Mouse (Mus musculus): Measurements from ENCODE around the gene Ruvbl2. TPM values are rescaled to one million over a fixed set of nuclear protein-coding genes. Genes with fewer than 3 reads are reported as not detected.
"Not testable (repeated sequence)": the region's sequence is repeated elsewhere in the genome, so short reads cannot be mapped to it uniquely, and the experiment has no call there.

Gene Ruvbl2
- polyA plus RNA-seq, 1 experiment from 2014 or later: 35.6 TPM

- Histone ChIP-seq H3K4me2 (replicated peaks; ENCODE audit: low read depth) (peak within 1 kb of the TSS; percentile 93), H3K9ac (ENCODE audit: low read depth, low read length) (peak within 1 kb of the TSS; percentile 73), H3K27ac (ENCODE audit: low read depth, low read length) (peak within 1 kb of the TSS; percentile 37), H3K4me1 (replicated peaks; ENCODE audit: control insufficient read depth, insufficient read depth, low read length) (0 out of 2 replicates have a peak, but pooled peaks cover 8% of the 10 kb centered on the region), H3K36me3 (ENCODE audit: control insufficient read depth, insufficient read depth) (peaks cover 21% of the 10 kb centered on the region), H3K4me3 (ENCODE audit: low read depth, low read length) (peak within 1 kb of the TSS; percentile 87), H3K9me3 (ENCODE audit: control insufficient read depth) (no peaks in the 10 kb centered on the region), H3K27me3 (replicated peaks; ENCODE audit: control insufficient read depth, insufficient read depth, low read length) (no peaks in the 10 kb centered on the region)
- WGBS: under 1% methylated on average over 58 of the region's 58 CpGs
- TF ChIP-seq CTCF (IDR thresholded peaks at IDR 0.05; ENCODE audit: low read depth): 0 out of 2 replicates have a peak, but pooled peaks have one; percentile 12
- peak; percentile 73 for ATAC-seq
These were observed 28.6 kb upstream of the Ruvbl2 start, which contains the start of gene Bax for GRCm38 (mm10) chr7:45466283-45467089. Gene Bax, minus strand, starts transcription at chr7:45466898.

DNA sequence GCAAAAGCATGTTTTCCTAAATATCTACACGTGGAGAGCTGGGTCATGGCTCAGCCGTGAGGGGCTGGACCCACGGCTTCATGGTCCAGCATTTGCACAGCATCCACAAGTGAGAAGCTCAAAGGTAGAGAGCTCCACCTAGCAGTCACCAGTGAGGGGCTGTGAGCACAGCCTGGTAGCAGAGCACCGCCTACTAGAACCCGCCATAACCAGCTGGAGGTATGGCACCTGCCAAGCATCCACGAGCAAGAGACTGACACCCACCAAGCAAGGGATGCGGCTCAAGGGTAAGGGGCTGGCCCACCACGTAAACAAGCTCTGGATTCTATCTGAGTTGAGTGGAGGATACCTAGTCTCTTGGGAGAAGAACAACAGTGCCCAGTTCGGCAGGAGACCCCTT is 27.7 kb upstream of the Ruvbl2 start:
- peak; percentile 58 for TF ChIP-seq CTCF (IDR thresholded peaks at IDR 0.05; ENCODE audit: low read depth)
- ATAC-seq: no peak
- H3K27ac ChIP-seq (ENCODE audit: low read depth, low read length): 0 out of 2 replicates have a peak overlapping the region, but pooled peaks have one; percentile 37
- peak overlapping the region; percentile 93 for H3K4me2 ChIP-seq (replicated peaks; ENCODE audit: low read depth)
- H3K27me3 ChIP-seq (replicated peaks; ENCODE audit: control insufficient read depth, insufficient read depth, low read length): no peaks in the 10 kb centered on the region
- WGBS: 71% methylated on average over 9 of the region's 9 CpGs
- H3K36me3 ChIP-seq (ENCODE audit: control insufficient read depth, insufficient read depth): peaks cover 21% of the 10 kb centered on the region
- no peaks in the 10 kb centered on the region for H3K9me3 ChIP-seq (ENCODE audit: control insufficient read depth)
- peak overlapping the region; percentile 87 for H3K4me3 ChIP-seq (ENCODE audit: low read depth, low read length)
- H3K4me1 ChIP-seq (replicated peaks; ENCODE audit: control insufficient read depth, insufficient read depth, low read length): 0 out of 2 replicates have a peak, but pooled peaks cover 9% of the 10 kb centered on the region
- H3K9ac ChIP-seq (ENCODE audit: low read depth, low read length): peak overlapping the region; percentile 73

DNA sequence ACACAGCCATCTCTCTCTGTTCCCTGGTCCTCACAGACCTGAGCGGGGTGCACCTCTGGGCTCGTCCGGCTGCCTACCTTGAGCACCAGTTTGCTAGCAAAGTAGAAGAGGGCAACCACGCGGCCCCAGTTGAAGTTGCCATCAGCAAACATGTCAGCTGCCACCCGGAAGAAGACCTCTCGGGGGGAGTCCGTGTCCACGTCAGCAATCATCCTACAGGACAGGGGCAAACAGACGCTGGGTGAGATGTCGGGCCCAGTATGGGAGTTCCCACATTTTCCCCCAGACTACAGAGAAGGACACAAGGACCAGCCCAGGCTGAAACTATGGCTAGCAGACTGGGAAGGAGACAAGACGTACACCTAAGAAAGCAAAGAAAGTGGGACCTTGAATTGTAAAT is 27.2 kb upstream of the Ruvbl2 start:
- Histone ChIP-seq H3K4me1 (replicated peaks; ENCODE audit: control insufficient read depth, insufficient read depth, low read length) (0 out of 2 replicates have a peak, but pooled peaks cover 13% of the 10 kb centered on the region), H3K27ac (ENCODE audit: low read depth, low read length) (no peak overlapping the region), H3K36me3 (ENCODE audit: control insufficient read depth, insufficient read depth) (peaks cover 21% of the 10 kb centered on the region), H3K9me3 (ENCODE audit: control insufficient read depth) (no peaks in the 10 kb centered on the region), H3K27me3 (replicated peaks; ENCODE audit: control insufficient read depth, insufficient read depth, low read length) (no peaks in the 10 kb centered on the region), H3K4me3 (ENCODE audit: low read depth, low read length) (no peak overlapping the region), H3K4me2 (replicated peaks; ENCODE audit: low read depth) (peak overlapping the region; percentile 93; the same call in 1 of the 2 replicates), H3K9ac (ENCODE audit: low read depth, low read length) (no peak overlapping the region)
- 88% methylated on average over 12 of the region's 12 CpGs for WGBS
- no peak for ATAC-seq
- TF ChIP-seq CTCF (IDR thresholded peaks at IDR 0.05; ENCODE audit: low read depth): no peak

GRCm38 (mm10) chr7:45463987-45464778 is 26.3 kb upstream of the Ruvbl2 start:
- no peak for ATAC-seq
- Histone ChIP-seq H3K36me3 (ENCODE audit: control insufficient read depth, insufficient read depth) (peaks cover 21% of the 10 kb centered on the region), H3K4me3 (ENCODE audit: low read depth, low read length) (no peak overlapping the region), H3K4me2 (replicated peaks; ENCODE audit: low read depth) (no peak overlapping the region), H3K4me1 (replicated peaks; ENCODE audit: control insufficient read depth, insufficient read depth, low read length) (0 out of 2 replicates have a peak, but pooled peaks cover 14% of the 10 kb centered on the region), H3K9ac (ENCODE audit: low read depth, low read length) (no peak overlapping the region), H3K9me3 (ENCODE audit: control insufficient read depth) (no peaks in the 10 kb centered on the region), H3K27me3 (replicated peaks; ENCODE audit: control insufficient read depth, insufficient read depth, low read length) (no peaks in the 10 kb centered on the region), H3K27ac (ENCODE audit: low read depth, low read length) (no peak overlapping the region)
- TF ChIP-seq CTCF (IDR thresholded peaks at IDR 0.05; ENCODE audit: low read depth): no peak
- 90% methylated on average over 7 of the region's 7 CpGs for WGBS

DNA sequence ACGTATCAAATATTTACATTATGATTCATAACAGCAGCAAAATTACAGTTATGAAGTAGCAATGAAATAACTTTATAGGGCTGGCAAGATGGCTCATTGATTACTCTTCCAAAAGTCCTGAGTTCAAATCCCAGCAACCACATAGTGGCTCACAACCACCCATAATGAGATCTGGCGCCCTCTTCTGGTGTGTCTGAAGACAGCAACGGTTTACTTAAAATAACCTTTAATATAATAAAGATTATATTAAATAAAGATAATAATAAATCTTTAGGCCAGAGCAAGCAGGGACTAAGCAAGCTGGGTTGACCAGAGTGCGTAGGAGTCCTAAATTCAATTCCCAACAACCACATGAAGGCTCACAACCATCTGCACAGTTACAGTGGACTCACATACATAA is 25.0 kb upstream of the Ruvbl2 start:
- TF ChIP-seq CTCF (IDR thresholded peaks at IDR 0.05; ENCODE audit: low read depth): peak; percentile 43; the same call in 1 of the 2 replicates
- not testable (repeated sequence) for H3K9me3 ChIP-seq (ENCODE audit: control insufficient read depth); H3K27ac ChIP-seq (ENCODE audit: low read depth, low read length); H3K27me3 ChIP-seq (replicated peaks; ENCODE audit: control insufficient read depth, insufficient read depth, low read length); ATAC-seq; H3K4me2 ChIP-seq (replicated peaks; ENCODE audit: low read depth); H3K4me3 ChIP-seq (ENCODE audit: low read depth, low read length); H3K9ac ChIP-seq (ENCODE audit: low read depth, low read length)
- 73% methylated on average over 4 of the region's 4 CpGs for WGBS
- 0 out of 2 replicates have a peak, but pooled peaks cover 14% of the 10 kb centered on the region for H3K4me1 ChIP-seq (replicated peaks; ENCODE audit: control insufficient read depth, insufficient read depth, low read length)
- peaks cover 32% of the 10 kb centered on the region for H3K36me3 ChIP-seq (ENCODE audit: control insufficient read depth, insufficient read depth)

- peak overlapping the region; percentile 94; the same call in 1 of the 2 replicates for H3K27ac ChIP-seq (ENCODE audit: low read depth, low read length)
- ATAC-seq: no peak
- no peak overlapping the region for H3K9ac ChIP-seq (ENCODE audit: low read depth, low read length)
- H3K4me3 ChIP-seq (ENCODE audit: low read depth, low read length): no peak overlapping the region
- H3K4me1 ChIP-seq (replicated peaks; ENCODE audit: control insufficient read depth, insufficient read depth, low read length): 0 out of 2 replicates have a peak, but pooled peaks cover 14% of the 10 kb centered on the region
- no peaks in the 10 kb centered on the region for H3K27me3 ChIP-seq (replicated peaks; ENCODE audit: control insufficient read depth, insufficient read depth, low read length)
- H3K9me3 ChIP-seq (ENCODE audit: control insufficient read depth): no peaks in the 10 kb centered on the region
- H3K4me2 ChIP-seq (replicated peaks; ENCODE audit: low read depth): no peak overlapping the region
- H3K36me3 ChIP-seq (ENCODE audit: control insufficient read depth, insufficient read depth): peaks cover 37% of the 10 kb centered on the region
- TF ChIP-seq CTCF (IDR thresholded peaks at IDR 0.05; ENCODE audit: low read depth): no peak
- WGBS: 86% methylated on average over 4 of the region's 4 CpGs
These were observed 24.4 kb upstream of the Ruvbl2 start for GRCm38 (mm10) chr7:45462325-45462724.
